Mouse (Mus musculus) testis, adult 2 months (tissue): ENCODE measurements around the gene Pla2r1.

Experiments used
- CTCF ChIP-seq: fragments of 200-500 bp; IDR thresholded peaks from 2 replicates; pipeline ENCODE4 v1.5.1; 2012; ENCODE audit warnings: low read depth, mild to moderate bottlenecking, inconsistent platforms, low read length, moderate library complexity; ENCODE audit not compliant: control insufficient read depth, insufficient read depth, insufficient replicate concordance
- POLR2A ChIP-seq: fragments of 200-500 bp; IDR thresholded peaks from 2 replicates; pipeline ENCODE4 v1.6.1; 2012; ENCODE audit warnings: low read depth, mild to moderate bottlenecking, inconsistent platforms, low read length, moderate library complexity; ENCODE audit not compliant: control insufficient read depth

DNA sequence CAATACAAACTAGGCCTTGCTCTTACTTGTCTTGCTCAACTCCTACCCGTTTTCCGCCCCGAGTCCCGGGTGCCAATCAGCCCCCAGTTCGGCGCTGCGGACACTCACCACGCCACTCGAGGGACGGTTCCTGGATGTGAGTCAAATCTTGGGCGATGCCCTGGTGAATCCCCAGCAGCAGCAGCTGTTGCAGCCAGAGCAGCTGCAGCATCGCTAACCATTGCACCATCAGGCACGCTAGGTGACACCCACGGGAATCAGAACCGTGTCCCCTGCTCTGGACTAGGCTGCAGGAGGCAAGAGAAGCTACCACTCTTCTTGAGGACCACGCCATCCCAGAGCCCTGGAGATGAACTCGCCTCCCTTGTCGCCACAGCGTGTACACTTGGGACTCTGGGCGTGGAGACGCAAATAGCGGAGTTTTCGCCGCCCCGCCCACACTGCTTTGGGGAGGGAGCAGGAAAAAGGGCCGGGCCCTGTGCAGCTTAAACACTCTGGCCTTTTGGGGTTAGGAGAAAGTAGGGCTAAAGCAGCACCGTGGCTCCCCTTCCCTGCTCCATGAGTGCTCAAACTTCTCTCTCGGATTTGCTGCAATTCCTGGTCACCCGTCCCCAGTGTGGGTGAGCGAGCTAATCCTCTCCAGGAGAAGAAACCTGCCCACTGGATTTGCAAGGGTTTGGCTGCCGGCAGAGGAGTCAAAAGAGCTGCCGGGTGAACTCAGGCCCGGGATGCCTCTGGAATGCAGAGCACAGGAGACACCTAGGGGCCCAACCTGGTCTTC lies at the start of gene Pla2r1:
- no peak for TF ChIP-seq CTCF
- TF ChIP-seq POLR2A: peak; percentile 19; the same call in 1 of the 2 replicates
